Mouse (Mus musculus): ENCODE results near the gene Slc7a9.

Slc7a9 gene

DNA sequence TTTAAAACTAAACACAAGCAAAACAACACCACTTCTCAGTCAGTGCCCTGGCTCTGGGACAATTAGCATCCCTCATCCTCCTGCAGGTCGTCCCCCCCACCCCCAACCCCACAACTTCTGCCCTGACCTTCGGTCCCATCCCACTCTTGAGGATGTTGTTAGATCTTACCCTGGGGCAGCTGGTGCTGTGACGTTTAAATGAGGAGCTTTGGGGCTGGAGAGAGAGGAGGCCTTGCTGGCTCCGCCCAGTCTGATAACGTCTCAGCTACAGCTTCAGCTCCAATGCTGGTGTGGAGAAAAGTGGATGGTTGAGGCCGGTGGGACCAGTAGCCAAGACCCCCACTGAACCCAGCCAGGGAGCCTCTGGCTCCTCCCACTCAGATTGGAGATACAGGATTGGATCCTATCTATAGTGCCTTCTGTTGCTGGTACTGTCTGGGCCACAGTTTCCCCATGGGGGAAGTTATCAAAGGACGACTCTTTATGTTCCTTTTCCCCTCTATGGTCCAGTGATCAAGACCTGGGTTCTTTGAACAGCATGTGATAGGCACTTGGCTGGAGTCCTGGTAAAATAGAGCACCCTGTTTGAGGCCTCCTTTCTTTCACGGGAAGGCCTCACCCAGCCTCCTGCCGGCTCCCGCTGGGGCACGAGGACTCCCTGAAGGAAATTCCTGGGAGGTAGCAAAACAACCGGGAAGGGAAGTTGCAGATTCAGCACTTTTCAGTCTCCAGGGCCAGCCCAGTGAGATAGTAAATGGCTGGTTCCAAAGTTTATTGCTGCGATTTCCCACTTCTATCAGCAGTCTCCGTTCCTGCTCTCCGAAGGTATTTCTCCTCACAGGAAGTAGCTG is at the start of gene Slc7a9:
Slc7a9 (plus strand) TSS at position 801 of the 851 bp plus-strand sequence.
- peak; percentile 91 for DNase-seq

DNA sequence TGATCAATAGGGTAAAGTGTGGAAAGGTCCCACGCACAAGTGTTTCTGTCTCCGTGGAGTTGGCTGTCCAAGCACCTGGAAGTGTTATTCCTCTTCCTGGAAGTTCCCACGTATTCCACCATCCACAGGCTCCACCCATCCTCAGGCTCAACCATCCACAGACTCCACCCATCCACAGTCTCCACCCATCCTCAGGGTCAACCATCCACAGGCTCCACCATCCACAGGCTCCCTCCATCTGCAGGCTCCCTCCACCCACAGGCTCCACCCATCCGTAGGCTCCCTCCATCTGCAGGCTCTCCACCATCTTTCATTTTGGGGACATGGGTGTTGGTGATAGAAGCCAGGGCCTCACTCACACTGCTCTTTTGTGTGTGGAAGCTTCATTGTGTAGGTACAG is 47.4 kb upstream of the Slc7a9 start:
- no peak for DNase-seq

DNA sequence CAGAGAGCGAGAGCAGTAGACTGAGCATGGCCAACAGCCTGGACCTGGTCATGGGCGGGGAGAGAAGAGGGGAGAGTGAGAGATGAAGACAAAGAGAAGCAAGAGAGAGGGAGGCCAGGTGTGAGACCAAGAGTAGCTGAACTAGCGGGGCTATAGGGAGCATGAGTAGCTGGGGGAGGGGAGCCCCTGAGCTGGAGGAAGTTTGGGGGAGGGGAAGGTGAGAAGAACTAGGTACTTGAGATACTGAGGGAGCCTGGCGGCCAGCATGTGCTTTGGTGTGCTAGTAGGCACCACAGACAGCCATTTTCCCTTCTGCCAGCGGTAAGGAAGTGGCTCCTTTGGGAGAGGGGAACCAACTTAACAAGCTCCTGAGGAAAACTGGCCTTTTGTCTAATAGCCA is 33.4 kb upstream of the Slc7a9 start:
- DNase-seq: no peak

DNA sequence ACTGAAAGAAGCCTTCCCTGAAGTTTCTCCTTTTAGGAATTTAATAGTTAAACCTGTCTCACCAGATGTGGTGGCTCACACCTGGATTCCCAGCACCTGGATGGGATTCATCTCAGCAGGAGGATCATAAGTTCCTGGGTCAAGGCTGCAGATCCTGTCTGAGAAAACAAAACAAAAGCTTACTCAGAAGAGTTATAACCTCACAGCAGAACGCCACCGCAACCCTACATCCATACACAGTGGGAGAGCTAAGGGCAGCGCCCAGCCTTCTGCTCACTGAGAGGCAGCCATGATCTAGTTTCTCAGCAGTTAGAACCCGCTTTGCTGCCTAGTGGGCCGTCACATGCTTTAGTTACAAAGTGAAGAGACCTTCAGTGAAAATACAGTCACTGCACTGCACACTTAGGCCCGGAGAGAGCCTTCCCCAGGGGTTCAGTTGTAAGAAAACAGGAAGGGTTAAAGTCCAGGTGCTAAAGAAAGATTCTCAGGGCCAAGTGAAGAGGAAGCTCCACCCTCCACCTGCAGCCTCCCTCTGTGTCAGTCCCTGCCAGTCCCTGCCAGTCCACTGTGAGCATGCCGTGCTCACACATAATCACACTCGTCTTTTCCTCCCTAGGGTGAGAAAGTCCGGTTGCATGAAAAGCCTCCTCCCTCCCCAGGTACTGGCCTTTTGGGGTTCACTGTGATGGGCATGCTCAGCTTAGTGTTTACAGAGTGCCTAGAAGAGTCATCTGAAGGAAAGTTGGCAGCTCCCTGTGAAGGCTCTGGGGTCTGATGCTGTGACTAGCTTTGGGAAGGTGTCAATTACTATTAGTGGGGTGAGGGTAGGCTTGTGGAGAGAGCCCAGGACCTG is 32.6 kb upstream of the Slc7a9 start:
- DNase-seq: peak; percentile 81

DNA sequence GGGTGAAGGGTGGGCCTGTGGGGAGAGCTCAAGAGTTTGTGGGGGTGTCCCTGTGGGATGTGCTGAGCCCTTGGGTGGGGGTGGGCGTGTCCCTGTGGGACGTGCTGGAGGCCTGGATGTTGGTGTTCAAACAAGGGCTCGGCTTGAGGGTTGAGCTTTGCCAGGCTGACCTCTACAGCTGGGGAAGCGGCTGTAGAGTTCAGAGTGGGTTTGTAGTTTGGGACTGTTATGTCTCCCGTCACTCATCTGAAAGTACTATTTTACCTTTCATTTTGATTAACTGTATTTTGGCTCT is 32.0 kb upstream of the Slc7a9 start:
- DNase-seq: no peak

DNA sequence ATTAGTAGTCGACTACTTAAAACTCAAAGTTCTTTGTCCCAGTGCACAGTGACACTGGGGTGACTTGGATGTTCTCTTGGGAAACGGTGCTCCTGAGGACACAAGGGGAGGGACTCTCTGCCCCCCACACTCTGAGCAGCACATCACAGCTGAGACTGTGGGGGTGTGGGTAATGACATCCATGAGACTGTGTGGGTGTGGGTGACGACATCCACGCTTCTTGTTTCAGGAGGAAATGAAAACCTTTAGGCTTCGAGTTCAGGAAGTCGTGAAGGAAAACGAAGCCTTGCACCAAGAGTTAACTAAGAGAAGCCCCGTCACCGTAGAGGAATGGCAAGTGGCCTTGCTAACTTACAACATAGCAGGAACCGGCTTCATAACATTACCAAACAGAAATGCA is 25.5 kb upstream of the Slc7a9 start:
- DNase-seq: no peak

DNA sequence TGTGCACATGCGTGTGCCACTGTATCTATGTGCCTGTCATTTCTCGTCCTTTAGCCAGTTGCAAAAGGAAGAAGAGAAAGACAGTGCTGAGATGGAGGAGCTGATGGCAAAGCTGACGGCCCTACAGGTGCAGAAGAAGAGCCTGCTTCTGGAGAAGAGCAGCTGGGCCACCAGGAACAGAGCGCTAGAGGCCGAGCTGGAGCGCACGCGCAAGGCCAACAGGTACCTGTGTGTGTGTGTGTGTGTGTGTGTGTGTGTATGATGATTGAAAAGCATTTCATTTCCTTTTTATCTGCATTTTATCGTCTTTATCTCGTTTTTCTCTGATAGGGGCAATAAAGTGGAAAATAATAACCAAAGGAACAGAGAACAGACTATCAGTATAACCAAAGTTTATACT is 20.4 kb upstream of the Slc7a9 start:
- DNase-seq: no peak

DNA sequence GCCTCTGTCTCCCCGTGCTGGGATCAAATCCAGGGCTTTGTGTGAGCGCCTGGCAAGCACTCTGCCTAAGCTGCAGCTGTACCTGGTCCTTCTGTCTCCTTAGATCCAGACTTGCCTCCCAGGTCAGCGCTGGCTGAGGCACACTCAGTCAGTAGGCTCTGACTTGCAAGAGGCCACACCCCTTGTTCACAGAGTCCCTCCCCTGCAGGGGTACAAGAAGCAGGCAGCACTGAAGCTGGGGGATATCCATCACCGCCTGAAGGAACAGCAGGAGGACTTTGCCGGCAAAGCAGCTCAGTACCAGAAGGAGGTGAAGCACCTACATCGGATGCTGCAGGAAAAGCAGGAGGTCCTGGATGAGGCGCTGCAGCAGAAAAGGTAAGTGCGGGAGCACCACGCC is 13.3 kb upstream of the Slc7a9 start:
- no peak for DNase-seq

DNA sequence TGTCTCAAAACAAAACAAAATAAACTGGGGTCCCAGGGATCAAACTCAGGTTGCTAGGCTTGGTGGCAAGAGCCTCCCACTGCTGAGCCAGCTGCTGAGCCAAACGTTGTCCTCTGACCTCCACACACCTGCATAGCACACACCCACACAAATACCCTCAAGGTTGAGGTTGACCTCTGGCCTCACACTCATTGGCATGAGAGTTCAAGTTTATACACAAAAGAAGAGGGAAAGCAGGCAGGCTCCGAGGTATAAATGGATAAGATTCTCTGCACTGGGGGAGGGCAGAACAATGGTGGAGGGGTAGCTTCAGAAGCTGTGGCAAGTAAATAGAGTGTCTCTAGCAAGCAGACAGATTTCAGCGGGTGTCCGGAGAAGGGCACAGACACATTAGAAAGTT is 1.1 kb upstream of the Slc7a9 start:
- DNase-seq: peak; percentile 73

DNA sequence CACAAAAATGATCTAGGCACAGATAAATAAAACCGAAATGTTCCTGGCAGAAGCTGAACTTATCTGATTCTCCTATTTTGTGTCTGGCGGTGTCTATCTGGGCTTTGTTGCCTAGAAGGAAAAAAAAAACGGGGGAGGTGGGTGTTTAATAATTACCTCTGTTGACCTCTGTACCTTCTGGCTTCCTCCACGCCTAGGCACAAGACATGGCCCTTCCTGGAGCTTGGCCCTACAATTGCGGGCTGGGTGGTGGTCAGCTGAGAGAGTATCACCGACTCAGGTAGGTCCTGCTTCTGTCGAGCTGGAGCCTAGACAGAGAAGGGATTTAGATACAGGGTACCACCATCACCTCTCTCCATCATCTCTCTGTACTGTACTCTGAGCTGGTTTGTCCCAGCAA is 271 bp downstream of the Slc7a9 start:
- DNase-seq: peak; percentile 75

DNA sequence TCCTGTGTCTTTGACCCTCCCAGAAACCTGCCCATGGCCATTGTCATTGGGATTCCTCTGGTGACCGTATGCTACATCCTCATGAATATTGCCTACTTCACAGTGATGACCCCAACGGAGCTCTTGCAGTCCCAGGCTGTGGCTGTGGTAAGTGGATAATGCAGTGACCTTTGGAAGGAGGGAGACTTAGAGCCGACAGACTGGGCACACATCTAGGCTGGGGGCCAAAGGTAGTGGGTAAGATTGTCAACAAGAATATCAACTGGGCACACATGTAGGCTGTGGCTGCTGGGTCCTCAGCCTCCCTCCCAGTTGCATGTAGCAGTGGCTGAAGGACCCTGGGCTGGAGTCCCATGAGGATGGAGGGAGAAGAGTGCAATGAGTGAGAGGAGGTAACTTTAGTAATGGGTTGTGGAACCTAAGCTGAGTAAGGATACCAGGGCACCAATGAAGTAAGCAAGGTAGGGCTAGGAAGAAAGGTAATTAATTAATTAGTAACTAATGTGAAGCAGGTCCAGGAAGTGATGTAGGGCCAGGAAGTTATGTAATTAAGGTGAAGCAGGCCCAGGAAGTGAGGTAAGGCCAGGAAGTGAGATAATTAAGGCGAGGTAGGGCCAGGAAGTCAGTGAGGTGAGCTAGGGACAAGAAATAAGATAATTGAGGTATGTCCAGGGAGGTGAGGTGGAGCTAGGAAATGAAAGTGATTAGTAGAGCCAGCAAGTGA is 7.7 kb downstream of the Slc7a9 start:
- peak; percentile 41 for DNase-seq

DNA sequence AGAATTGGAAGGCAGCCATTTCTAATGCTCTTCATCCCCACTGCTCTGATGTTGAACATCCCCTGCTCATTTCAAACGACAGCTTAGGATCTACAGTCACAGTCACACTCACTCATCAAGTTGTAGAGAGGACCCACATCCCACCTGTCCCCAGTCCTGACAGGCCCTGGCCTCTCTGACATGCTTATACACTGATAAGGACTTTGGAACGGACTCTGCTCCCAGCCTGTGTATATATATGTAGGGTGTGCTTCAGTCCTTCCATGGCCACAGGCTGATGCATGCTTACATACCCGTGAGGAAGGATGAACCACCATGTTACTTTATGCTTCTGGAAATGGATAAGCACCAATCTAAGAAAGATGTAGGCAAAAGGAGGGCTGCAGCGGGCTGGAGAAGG is 12.4 kb downstream of the Slc7a9 start:
- no peak for DNase-seq

DNA sequence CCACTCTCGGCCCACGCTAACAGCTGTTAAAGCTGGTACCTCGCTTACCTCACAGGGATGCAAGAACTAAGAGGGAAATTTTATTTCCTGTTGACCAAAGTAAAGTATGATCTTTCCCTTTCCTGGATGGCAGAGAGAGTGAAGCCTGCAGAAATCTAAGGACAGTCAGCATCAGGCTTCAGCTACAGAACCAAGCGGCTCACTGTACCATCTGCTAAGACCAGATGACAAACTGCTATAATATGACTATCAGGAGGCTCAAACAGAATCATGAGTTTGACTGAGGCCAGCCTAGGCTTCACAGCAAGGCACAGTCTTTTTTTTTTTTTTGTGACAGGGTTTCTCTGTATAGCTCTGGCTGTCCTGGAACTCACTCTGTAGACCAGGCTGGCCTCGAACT is 16.4 kb downstream of the Slc7a9 start:
- DNase-seq: no peak

DNA sequence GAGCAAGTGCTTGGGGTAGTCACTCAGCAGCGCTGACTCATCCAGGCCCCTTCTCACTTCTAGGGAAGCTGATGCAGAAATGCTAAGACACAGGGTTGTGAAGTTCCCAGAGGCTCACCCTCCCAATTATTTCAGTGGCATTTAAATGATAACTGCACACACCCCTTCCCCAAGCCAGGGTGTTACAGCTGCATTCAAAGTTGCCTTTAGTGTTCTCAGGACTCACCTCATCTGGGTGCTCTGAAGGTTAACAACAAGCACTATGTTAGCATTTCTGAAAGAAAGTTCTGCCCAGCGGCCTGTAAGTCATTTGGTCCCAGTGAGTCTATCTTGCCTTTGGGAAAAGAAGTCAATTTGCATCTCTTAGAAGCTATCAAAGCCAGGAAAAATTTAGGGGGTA is 19.3 kb downstream of the Slc7a9 start:
- no peak for DNase-seq

DNA sequence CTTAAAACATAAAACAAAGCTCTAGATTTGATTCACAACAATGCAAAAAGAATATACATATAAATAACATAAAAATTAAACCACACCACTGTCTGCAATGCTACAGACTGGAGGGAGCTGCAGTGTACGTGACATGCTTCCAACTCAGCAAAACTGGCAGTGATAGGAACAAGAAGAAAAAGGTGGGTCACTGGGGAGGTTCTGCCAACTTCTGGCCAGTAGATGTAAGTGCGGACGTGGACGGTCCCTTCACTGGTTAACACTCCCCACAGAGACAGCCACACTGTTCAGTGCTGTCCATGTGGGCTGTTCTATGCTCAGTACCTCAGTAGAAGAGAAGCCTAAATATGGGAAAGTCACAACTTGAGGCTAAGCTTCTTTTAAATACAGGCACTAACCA is 22.2 kb downstream of the Slc7a9 start:
- no peak for DNase-seq

DNA sequence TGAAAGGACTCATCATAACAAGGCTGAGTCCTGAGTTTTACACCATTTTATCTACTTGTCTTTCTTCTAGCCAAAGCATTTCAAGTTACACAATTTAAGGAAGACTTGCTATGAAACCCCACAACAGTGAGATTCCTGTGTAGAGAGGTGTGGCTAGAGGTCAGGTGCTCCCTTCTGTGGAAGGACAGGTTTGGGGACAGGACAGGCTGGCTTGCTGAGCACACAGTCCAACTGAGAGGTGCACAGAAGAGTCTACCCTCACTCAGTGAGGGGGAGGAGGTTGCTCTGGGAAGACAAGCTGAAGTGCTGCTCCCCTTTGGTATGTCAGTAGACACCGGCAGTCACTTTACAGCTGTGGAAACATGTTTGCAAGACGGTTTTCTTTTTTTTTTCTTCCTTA is 27.9 kb downstream of the Slc7a9 start:
- DNase-seq: no peak

DNA sequence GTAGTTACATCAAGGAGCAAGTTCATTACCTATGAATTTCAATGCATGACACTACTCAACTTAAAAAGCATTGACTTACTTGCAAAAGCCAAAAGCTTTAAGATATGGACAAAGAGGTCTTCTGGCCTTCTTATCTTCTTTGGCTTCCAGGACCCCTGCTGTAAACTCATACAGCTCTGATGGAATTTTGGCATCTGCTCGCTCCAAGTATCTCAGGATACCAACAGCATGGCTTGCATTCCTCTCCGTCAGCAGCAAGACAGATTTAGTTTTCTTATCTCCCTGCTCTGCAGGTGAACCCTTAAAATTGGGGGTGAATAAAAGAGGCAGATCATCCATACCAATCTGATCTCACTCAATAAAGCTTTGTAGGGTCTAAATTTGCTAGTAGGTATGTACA is 36.5 kb downstream of the Slc7a9 start:
- no peak for DNase-seq

DNA sequence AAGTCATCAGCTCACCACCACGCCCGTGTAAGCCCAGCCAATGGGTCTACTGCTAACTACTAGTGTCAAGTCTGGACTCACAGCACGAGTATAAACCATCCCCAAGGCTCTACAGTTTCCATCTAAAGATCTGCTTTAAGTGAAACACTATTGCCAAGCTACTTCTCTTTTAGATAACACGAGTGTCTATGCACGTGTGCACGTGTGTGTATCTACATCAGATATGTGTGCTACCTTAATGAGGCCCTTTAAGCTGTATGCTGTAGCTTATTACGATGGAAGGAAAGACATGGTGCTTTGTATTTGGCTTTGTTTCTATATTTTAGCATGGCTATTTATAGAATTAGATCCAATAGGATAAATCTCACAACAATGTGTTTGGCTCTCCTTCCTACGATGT is 38.0 kb downstream of the Slc7a9 start:
- DNase-seq: no peak

DNA sequence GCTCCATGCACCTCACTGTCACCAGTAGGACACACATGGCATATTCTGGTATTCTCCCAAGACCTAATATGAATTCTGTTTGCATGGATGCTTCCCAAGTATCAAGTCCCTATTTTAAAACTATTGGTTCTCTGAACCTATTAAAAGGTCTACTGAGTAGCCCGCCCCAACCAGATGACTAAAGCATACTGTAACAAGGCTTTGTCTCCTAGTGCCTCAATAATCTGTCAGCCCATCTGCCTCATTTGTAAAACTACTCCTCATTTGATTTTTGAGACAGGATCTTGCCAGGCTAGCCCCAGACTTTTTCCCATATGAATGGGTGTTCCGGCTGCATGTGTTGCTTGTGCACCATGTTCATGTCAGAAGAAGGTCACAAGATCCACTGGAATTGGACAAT is 41.6 kb downstream of the Slc7a9 start:
- DNase-seq: no peak

DNA sequence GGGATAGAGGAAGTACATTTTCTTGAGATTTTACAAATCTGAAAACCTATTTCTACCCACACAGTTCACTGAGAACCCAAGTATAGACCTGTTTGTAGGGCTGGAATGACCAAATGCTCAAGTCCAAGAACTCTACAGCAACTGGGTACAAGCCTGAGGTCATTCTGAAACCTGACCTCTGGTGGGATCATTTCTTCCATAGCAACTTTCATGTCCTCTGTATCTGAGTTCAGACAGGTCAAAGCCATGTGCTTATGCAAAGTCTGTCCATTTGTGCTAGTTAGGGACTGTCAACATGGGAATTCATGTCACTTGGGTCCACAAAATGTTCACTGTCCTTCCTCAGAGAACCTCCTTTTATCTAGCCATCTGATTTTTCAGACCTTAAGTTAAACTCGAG is 42.4 kb downstream of the Slc7a9 start:
- no peak for DNase-seq

DNA sequence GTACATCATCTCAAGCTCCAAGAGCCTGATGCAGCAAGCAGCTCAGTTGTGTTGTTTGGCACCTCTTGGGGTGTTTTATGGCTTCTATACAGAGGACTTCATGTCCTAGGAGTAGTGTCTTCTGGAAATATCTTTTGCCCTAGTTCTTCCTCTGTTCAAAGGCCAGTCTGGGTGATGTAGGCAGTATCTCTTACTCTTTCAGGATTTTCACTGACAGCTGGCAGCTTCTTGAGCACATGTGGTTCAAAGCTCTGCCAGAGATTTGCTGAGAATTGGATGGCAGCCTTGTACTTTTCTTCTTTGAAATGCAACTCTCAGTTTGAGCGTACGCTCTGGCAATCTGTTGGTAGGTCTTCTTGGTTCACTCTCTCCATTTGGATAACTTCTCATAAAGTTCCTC is 48.9 kb downstream of the Slc7a9 start:
- no peak for DNase-seq

DNA sequence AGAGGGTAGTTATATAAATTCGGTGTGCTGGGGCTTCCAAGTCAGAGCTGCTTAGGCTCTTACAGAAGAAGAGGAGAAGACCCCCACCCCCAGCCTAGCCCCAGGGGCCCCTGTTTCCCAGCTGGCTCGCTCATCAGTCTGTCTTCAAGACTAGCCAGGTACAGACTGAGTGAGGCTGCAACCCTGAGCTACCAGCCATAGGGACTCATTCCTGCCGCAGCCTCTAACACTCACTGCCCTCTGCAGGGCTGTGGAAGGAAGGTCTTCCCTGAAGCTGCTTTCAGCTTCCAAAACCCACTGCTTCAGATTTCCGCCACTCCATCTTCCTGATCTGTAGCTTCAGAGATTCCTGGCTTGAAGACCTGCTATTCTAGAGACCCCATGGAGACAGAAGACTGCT is 53.4 kb downstream of the Slc7a9 start:
- no peak for DNase-seq
